Mouse (Mus musculus): Measurements from ENCODE around the gene Hsd11b1. TPM values are rescaled to one million over a fixed set of nuclear protein-coding genes. Genes with fewer than 3 reads are reported as not detected.
"Not testable (repeated sequence)": the region's sequence is repeated elsewhere in the genome, so short reads cannot be mapped to it uniquely, and the experiment has no call there.

The Hsd11b1 gene
- polyA plus RNA-seq, 1 experiment from 2014 or later, result 1.3 TPM

DNA sequence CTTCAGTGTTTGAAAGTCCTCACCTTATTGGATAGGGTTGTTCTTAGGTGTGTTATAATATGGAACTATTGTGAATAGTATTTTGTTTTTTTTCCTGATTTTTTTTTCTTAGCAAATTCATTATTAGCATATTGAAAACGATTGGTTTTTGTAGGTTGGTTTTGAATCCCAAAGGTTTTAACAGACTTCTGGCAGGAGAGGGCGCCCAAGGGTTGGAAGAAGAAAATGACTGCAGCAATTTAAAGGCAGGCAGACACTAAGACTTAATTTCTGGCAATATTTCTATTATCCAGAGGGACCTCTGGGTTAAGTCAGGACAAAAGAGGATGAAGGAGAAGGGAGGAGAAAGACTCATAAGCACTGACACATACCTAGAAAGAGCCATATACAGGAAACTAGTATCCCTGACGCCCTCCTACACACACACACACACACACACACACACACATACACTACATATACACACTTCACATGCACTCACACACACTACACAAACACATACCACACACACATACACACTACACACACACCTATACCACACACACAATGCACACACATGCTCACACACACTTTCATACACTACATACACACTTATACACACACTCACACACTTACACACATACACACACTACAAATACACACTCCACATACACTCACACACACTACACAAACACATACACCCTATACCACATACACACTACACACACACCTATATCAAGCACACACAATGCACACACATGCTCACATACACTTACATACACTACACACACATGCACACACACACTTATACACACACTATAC lies 8.2 kb downstream of the Hsd11b1 start:
- peak; percentile 49 for ATAC-seq (ENCODE audit: low FRiP score, low read depth)
- 30% methylated on average over 3 of the region's 3 CpGs for WGBS
- Histone ChIP-seq H3K4me2 (replicated peaks) (no peak overlapping the region), H3K4me3 (no peak overlapping the region), H3K4me1 (peaks cover 9% of the 10 kb centered on the region; the same call in 1 of the 2 replicates), H3K36me3 (no peaks in the 10 kb centered on the region), H3K9me3 (no peaks in the 10 kb centered on the region), H3K27me3 (no peaks in the 10 kb centered on the region), H3K9ac (no peak overlapping the region), H3K27ac (no peak overlapping the region)

- Histone ChIP-seq H3K27me3 (no peaks in the 10 kb centered on the region), H3K27ac (no peak overlapping the region), H3K9ac (no peak overlapping the region), H3K4me2 (replicated peaks) (no peak overlapping the region), H3K36me3 (no peaks in the 10 kb centered on the region), H3K4me1 (peaks cover 9% of the 10 kb centered on the region; the same call in 1 of the 2 replicates), H3K4me3 (no peak overlapping the region), H3K9me3 (no peaks in the 10 kb centered on the region)
- ATAC-seq (ENCODE audit: low FRiP score, low read depth), result no peak
- WGBS, result 58% methylated on average over 8 of the region's 8 CpGs
Observed at GRCm38 (mm10) chr1:193255032-193255431, 8.8 kb downstream of the Hsd11b1 start.

DNA sequence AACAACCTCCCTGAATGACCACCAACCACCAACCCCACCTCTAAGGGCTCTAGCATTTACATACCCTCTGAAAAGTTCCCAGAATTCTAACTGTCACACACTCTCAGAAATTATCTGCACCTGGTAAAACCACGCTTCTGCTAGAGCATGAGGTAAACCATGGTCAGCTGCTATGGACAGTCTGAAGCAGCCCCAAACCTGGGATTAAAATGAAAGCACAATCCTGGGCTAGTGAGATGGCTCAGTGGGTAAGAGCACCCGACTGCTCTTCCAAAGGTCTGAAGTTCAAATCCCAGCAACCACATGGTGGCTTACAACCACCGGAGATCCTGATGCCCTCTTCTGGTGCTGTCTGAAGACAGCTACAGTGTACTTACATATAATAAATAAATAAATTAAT lies 10.0 kb downstream of the Hsd11b1 start:
- not testable (repeated sequence) for H3K9me3 ChIP-seq; ATAC-seq (ENCODE audit: low FRiP score, low read depth); H3K36me3 ChIP-seq; H3K27ac ChIP-seq; H3K9ac ChIP-seq; H3K4me1 ChIP-seq; H3K4me3 ChIP-seq; H3K4me2 ChIP-seq (replicated peaks); H3K27me3 ChIP-seq
- WGBS, result 69% methylated on average over 3 of the region's 3 CpGs

DNA sequence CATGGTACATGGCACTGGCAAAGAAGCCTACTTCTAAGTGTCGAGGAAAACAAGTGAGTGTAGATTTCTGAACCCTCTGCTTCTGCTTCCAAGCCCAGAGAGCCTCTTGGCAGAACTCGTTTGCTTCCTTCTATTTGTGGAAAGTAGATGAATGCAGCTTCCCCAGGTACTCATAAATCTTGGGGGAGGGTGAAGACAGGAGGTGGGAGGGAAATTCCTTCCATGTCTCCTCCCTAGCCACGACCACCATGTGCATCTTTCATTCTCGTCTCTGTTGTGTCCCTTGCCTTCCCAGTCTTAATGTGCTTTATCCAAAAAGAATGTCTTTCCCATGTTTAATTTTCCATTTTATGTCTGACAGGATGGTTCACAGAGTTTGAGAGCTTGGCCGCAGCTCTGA lies 11.3 kb downstream of the Hsd11b1 start:
- Histone ChIP-seq H3K4me3 (no peak overlapping the region), H3K4me2 (replicated peaks) (0 out of 2 replicates have a peak overlapping the region, but pooled peaks have one; percentile 16), H3K27ac (no peak overlapping the region; the same call in 1 of the 2 replicates), H3K9ac (no peak overlapping the region), H3K27me3 (no peaks in the 10 kb centered on the region), H3K36me3 (no peaks in the 10 kb centered on the region), H3K9me3 (no peaks in the 10 kb centered on the region; the same call in 1 of the 2 replicates), H3K4me1 (peaks cover 9% of the 10 kb centered on the region; the same call in 1 of the 2 replicates)
- ATAC-seq (ENCODE audit: low FRiP score, low read depth), result no peak
- 17% methylated on average over 5 of the region's 5 CpGs for WGBS

GRCm38 (mm10) chr1:193251386-193251785 lies 12.5 kb downstream of the Hsd11b1 start:
- Histone ChIP-seq H3K27me3 (no peaks in the 10 kb centered on the region), H3K4me2 (replicated peaks) (no peak overlapping the region), H3K9ac (no peak overlapping the region), H3K9me3 (no peaks in the 10 kb centered on the region; the same call in 1 of the 2 replicates), H3K4me1 (peaks cover 9% of the 10 kb centered on the region; the same call in 1 of the 2 replicates), H3K27ac (no peak overlapping the region), H3K4me3 (no peak overlapping the region), H3K36me3 (no peaks in the 10 kb centered on the region)
- ATAC-seq (ENCODE audit: low FRiP score, low read depth), result no peak
- 81% methylated on average over 7 of the region's 7 CpGs for WGBS

GRCm38 (mm10) chr1:193250026-193250425 lies 13.8 kb downstream of the Hsd11b1 start:
- H3K27ac ChIP-seq, result no peak overlapping the region
- no peaks in the 10 kb centered on the region; the same call in 1 of the 2 replicates for H3K9me3 ChIP-seq
- ATAC-seq (ENCODE audit: low FRiP score, low read depth), result no peak
- H3K4me3 ChIP-seq, result no peak overlapping the region
- H3K36me3 ChIP-seq, result no peaks in the 10 kb centered on the region
- no peak overlapping the region for H3K4me2 ChIP-seq (replicated peaks)
- peaks cover 9% of the 10 kb centered on the region; the same call in 1 of the 2 replicates for H3K4me1 ChIP-seq
- no peak overlapping the region for H3K9ac ChIP-seq
- H3K27me3 ChIP-seq, result no peaks in the 10 kb centered on the region
- 80% methylated on average over 2 of the region's 2 CpGs for WGBS

DNA sequence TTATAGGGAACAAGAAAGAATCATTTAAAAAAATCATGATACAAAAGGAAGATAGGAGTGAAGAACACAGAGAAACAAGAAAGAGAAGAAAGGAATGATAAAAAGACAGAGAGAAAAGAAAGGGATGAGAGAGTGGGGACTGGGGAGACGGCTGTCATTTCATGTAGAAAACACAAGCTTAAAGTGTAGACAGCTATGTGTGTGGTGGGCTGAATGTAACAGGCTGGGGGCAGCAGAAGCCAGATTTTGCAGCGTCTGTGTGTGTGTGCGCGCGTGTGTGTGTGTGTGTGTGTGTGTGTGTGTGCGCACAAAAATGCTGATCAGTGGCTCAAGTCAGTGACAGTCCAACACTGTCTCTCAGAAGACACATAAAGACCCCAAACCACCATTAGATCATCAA lies 19.6 kb downstream of the Hsd11b1 start:
- no peak for ATAC-seq (ENCODE audit: low FRiP score, low read depth)
- no peaks in the 10 kb centered on the region for H3K36me3 ChIP-seq
- no peaks in the 10 kb centered on the region for H3K27me3 ChIP-seq
- 79% methylated on average over 6 of the region's 6 CpGs for WGBS
- H3K27ac ChIP-seq, result no peak overlapping the region
- no peak overlapping the region for H3K4me3 ChIP-seq
- H3K4me2 ChIP-seq (replicated peaks), result no peak overlapping the region
- H3K4me1 ChIP-seq, result no peaks in the 10 kb centered on the region
- H3K9ac ChIP-seq, result no peak overlapping the region
- no peaks in the 10 kb centered on the region for H3K9me3 ChIP-seq

GRCm38 (mm10) chr1:193243571-193244193 lies 20.2 kb downstream of the Hsd11b1 start:
- ATAC-seq (ENCODE audit: low FRiP score, low read depth), result no peak
- H3K4me1 ChIP-seq, result no peaks in the 10 kb centered on the region
- H3K9me3 ChIP-seq, result no peaks in the 10 kb centered on the region
- no peak overlapping the region for H3K4me2 ChIP-seq (replicated peaks)
- no peaks in the 10 kb centered on the region for H3K27me3 ChIP-seq
- no peak overlapping the region; the same call in 1 of the 2 replicates for H3K27ac ChIP-seq
- H3K4me3 ChIP-seq, result no peak overlapping the region
- 60% methylated on average over 10 of the region's 10 CpGs for WGBS
- H3K36me3 ChIP-seq, result no peaks in the 10 kb centered on the region
- no peak overlapping the region for H3K9ac ChIP-seq

DNA sequence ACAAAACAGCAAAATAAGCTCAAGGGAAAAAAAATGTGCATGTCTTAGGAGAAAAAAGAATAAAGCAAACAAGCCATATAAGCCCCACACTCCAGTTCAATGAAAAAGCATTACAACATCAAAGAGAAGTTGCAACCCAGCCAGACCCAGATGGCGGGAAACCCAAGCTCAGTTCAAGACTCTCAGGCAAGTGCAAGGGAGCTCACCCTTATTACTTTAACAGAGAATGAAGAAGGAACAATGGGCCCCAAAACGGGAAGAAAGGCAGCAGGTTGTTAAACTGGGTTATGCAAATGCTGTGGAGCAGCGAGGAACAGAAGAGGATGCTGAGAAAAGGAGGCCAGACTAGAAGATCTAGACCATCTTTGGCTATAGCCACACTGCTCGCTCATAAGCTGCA lies 21.0 kb downstream of the Hsd11b1 start:
- no peaks in the 10 kb centered on the region for H3K36me3 ChIP-seq
- no peak overlapping the region for H3K27ac ChIP-seq
- no peak overlapping the region for H3K9ac ChIP-seq
- no peaks in the 10 kb centered on the region for H3K4me1 ChIP-seq
- no peak overlapping the region for H3K4me2 ChIP-seq (replicated peaks)
- WGBS, result 55% methylated on average over 4 of the region's 4 CpGs
- no peaks in the 10 kb centered on the region for H3K27me3 ChIP-seq
- no peaks in the 10 kb centered on the region for H3K9me3 ChIP-seq
- H3K4me3 ChIP-seq, result no peak overlapping the region
- no peak for ATAC-seq (ENCODE audit: low FRiP score, low read depth)

DNA sequence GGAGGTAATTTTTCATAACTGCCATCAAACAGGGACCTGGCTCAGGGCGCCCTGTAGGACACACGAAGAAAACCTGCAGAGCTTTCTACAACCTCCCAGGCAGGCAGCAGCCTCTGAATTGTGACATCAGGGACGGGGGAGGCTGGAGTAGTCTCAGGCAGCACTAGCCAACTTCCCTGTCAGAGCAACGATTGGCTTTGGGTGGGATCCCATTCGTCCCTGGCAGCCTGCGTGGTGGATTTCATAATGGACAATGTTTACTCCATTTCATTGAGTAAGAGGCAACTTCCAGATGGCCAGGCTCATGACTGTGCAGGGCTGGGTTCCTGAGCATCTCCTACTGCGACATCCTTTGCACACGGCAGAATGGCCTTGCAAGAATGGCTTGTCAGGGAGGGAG lies 21.6 kb downstream of the Hsd11b1 start:
- WGBS, result 75% methylated on average over 8 of the region's 8 CpGs
- Histone ChIP-seq H3K4me1 (no peaks in the 10 kb centered on the region), H3K9ac (no peak overlapping the region), H3K4me3 (no peak overlapping the region), H3K27me3 (no peaks in the 10 kb centered on the region), H3K36me3 (no peaks in the 10 kb centered on the region), H3K4me2 (replicated peaks) (no peak overlapping the region), H3K27ac (no peak overlapping the region), H3K9me3 (no peaks in the 10 kb centered on the region)
- no peak for ATAC-seq (ENCODE audit: low FRiP score, low read depth)

DNA sequence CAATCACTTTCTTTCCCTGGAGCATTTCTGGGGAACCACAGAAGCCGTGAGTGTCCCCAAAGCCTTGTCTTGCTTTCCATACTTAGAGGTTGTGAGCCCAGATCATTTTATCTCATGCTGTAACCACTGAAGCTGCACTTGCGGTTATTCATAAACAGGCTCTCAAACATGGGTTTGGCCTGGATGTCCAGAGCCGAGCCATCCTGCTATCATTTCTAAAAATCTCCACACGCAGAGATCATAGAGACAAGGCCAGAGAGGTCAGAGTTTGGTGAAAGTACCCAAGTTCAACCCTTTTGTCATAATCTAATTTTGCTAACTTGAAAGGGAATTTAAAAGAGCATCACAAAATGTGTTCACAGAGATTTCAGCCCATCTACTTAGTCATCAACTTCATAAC lies 22.4 kb downstream of the Hsd11b1 start:
- WGBS, result 89% methylated on average over 4 of the region's 4 CpGs
- no peak overlapping the region for H3K9ac ChIP-seq
- no peaks in the 10 kb centered on the region for H3K9me3 ChIP-seq
- H3K4me3 ChIP-seq, result no peak overlapping the region
- no peaks in the 10 kb centered on the region for H3K27me3 ChIP-seq
- H3K27ac ChIP-seq, result no peak overlapping the region
- no peak overlapping the region for H3K4me2 ChIP-seq (replicated peaks)
- ATAC-seq (ENCODE audit: low FRiP score, low read depth), result no peak
- H3K36me3 ChIP-seq, result no peaks in the 10 kb centered on the region
- no peaks in the 10 kb centered on the region for H3K4me1 ChIP-seq

GRCm38 (mm10) chr1:193238426-193238825 lies 25.4 kb downstream of the Hsd11b1 start:
- no peak for ATAC-seq (ENCODE audit: low FRiP score, low read depth)
- Histone ChIP-seq H3K9ac (no peak overlapping the region), H3K4me3 (no peak overlapping the region), H3K27ac (no peak overlapping the region), H3K36me3 (no peaks in the 10 kb centered on the region), H3K4me1 (0 out of 2 replicates have a peak, but pooled peaks cover 5% of the 10 kb centered on the region), H3K27me3 (no peaks in the 10 kb centered on the region), H3K4me2 (replicated peaks) (no peak overlapping the region), H3K9me3 (no peaks in the 10 kb centered on the region)
- WGBS, result 55% methylated on average over 4 of the region's 4 CpGs

Measured in limb, embryonic 13.5 days (tissue).